Mouse (Mus musculus) erythroblast, embryonic 14.5 days (primary cell): ENCODE results near the gene Lgals4.

Experiments used
- GATA1 ChIP-seq: IDR thresholded peaks from 2 replicates; pipeline ENCODE4 v1.6.1; 2012; ENCODE audit warnings: low read length, inconsistent platforms, mixed read lengths
- TAL1 ChIP-seq: IDR thresholded peaks from 3 replicates; pipeline ENCODE4 v1.6.1; 2012; ENCODE audit warnings: low read length, inconsistent platforms, mixed read lengths

GRCm38 (mm10) chr7:28792391-28793185 lies 41.1 kb upstream of the Lgals4 start:
- TF ChIP-seq GATA1, result no peak
- TF ChIP-seq TAL1, result no peak
